Mouse (Mus musculus) midbrain, embryonic 13.5 days (tissue): ENCODE data around the gene Gm7030. TPM values are rescaled to one million over a fixed set of nuclear protein-coding genes. Genes with fewer than 3 reads are reported as not detected.
"Not testable (repeated sequence)": the region's sequence is repeated elsewhere in the genome, so short reads cannot be mapped to it uniquely, and the experiment has no call there.

Experiments used
- ATAC-seq: fragments of 200-750 bp; cut with Nextera tagmentation; 2 replicates; pipeline ENCODE4 v1.8.0; 2017; ENCODE audit warnings: mild to moderate bottlenecking, moderate TSS enrichment, moderate library complexity
- H3K27ac ChIP-seq: fragments of 300-500 bp; sonication (generic); 2 replicates; pipeline ENCODE4 v1.5.1; 2015; ENCODE audit warnings: inconsistent platforms, mild to moderate bottlenecking, moderate library complexity
- H3K27me3 ChIP-seq: fragments of 300-500 bp; sonication (generic); 2 replicates; pipeline ENCODE4 v1.6.1; 2015; ENCODE audit warnings: mild to moderate bottlenecking, inconsistent platforms
- H3K36me3 ChIP-seq: fragments of 300-500 bp; sonication (generic); 2 replicates; pipeline ENCODE4 v1.6.1; 2015; ENCODE audit warnings: mild to moderate bottlenecking, inconsistent platforms
- H3K4me1 ChIP-seq: fragments of 300-500 bp; sonication (generic); replicated peaks from 2 replicates; pipeline ENCODE4 v1.6.1; 2015; ENCODE audit warnings: inconsistent platforms
- H3K4me2 ChIP-seq: fragments of 300-500 bp; sonication (generic); replicated peaks from 2 replicates; pipeline ENCODE4 v1.6.1; 2015; ENCODE audit warnings: moderate library complexity, mild to moderate bottlenecking, inconsistent platforms
- H3K4me3 ChIP-seq: fragments of 300-500 bp; sonication (generic); replicated peaks from 2 replicates; pipeline ENCODE4 v1.5.1; 2015; ENCODE audit warnings: mild to moderate bottlenecking, inconsistent platforms
- H3K9ac ChIP-seq: fragments of 300-500 bp; sonication (generic); replicated peaks from 2 replicates; pipeline ENCODE4 v1.6.1; 2015; ENCODE audit warnings: mild to moderate bottlenecking, inconsistent platforms
- H3K9me3 ChIP-seq: fragments of 300-500 bp; sonication (generic); 2 replicates; pipeline ENCODE4 v1.6.1; 2016; ENCODE audit warnings: mild to moderate bottlenecking, inconsistent platforms
- WGBS: fragments of 180-500 bp; shearing (Covaris S2); methylation state at CpG from one replicate; pipeline ENCODE4 v1.1.7; 2015; 5-methylcytosine and 5-hydroxymethylcytosine counted together
- polyA plus RNA-seq: library from polyadenylated mRNA; unstranded; fragments of >200 nt; fragmentation: Nextera tagmentation; extraction: Ambion mirVana; gene quantifications from 2 replicates; pipeline ENCODE4 v1.2.1, GENCODE M21; 2015

Gm7030 gene
- polyA plus RNA-seq: not detected in 2 replicates

DNA sequence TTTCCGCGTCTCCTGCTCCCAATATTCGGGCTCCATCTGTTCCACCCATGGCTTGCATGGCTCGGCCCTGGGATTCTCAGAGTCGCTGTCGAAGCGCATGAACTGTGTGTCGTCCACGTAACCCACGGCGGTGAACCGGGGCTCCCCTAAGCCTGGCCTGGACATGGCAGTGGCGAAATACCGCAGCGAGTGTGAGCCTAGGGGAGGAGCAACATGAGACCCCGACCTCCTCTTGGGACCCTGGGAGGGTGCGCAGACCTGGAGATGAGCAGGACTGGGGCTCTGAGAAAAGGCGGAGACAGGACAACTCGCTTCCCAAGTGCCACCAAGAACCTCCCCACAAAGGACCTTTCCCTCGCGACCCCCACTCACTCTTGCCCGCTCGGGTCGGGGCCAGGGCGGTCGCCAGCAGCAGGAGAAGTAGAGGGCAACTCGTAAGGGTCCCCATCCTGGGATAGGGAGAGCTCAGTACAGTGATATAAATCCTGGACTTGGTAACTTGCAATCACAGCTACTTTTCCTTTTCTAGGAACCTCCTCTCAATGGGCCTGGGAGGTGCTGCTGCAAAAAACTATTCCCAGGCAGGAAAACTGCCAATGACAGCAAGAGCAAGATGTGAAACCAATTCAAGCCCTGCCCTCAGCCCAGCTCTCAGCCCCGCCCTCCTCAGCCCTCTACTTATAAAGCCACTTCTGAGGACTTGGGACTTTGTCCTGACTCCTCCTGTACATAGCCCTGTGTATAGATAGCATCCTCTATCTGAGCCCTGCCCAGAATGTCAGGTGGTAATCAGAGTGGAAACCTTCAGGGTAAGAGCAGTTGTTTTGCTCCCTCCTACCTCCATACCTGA is at the start of gene Gm7030:
Gene Gm7030 (minus strand): TSS at position 458 of the 850 bp plus-strand sequence.
- not testable (repeated sequence) for H3K27ac ChIP-seq, H3K27me3 ChIP-seq, H3K4me2 ChIP-seq, H3K4me1 ChIP-seq, ATAC-seq, H3K9me3 ChIP-seq, H3K4me3 ChIP-seq, H3K36me3 ChIP-seq, H3K9ac ChIP-seq
- WGBS: 26% methylated on average over 28 of the region's 28 CpGs

DNA sequence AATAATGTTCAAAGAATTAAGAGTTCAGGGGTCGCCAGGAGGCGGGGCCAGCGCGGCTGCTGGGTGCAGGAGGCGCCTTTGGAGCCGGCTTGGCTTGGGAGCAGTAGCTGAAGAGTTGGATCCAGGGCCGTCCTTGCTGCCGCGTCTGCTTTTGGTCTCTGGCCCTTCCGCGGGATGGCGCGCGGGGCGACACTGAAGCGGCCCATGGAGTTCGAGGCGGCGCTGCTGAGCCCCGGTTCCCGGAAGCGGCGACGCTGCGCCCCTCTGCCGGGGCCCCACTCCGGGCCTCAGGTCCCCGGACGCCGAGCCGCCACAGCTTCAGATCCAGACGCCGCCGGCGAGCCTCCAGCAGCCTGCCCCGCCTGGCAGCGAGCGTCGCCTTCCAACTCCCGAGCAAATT is 49.7 kb upstream of the Gm7030 start:
- under 1% methylated on average over 40 of the region's 40 CpGs for WGBS
- H3K9ac ChIP-seq: peak overlapping the region; percentile 41; the same call in 1 of the 2 replicates

GRCm38 (mm10) chr17:36176132-36176531 is 46.9 kb upstream of the Gm7030 start:
- not testable (repeated sequence) for H3K4me2 ChIP-seq, H3K36me3 ChIP-seq, H3K27ac ChIP-seq, ATAC-seq, H3K4me1 ChIP-seq, H3K9me3 ChIP-seq, H3K9ac ChIP-seq, H3K4me3 ChIP-seq
- peaks cover 33% of the 10 kb centered on the region for H3K27me3 ChIP-seq
- no CpG with 5 or more reads among the region's 2 CpGs for whole genome bisulfite sequencing

More for the DNA sequence above, 49.7 kb upstream of the Gm7030 start:
- H3K36me3 ChIP-seq, H3K27ac ChIP-seq, H3K9me3 ChIP-seq, H3K4me1 ChIP-seq: not testable (repeated sequence)
- peaks cover 43% of the 10 kb centered on the region for H3K27me3 ChIP-seq
- ATAC-seq: 0 out of 2 replicates have a peak, but pooled peaks have one; percentile 37
- peak overlapping the region; percentile 37 for H3K4me3 ChIP-seq
- peak overlapping the region; percentile 62 for H3K4me2 ChIP-seq

GRCm38 (mm10) chr17:36170287-36170814 is 41.1 kb upstream of the Gm7030 start:
- Histone ChIP-seq H3K27me3 (peaks cover 61% of the 10 kb centered on the region), H3K4me1 (no peaks in the 10 kb centered on the region), H3K36me3 (no peaks in the 10 kb centered on the region), H3K9me3 (peaks cover 4% of the 10 kb centered on the region; the same call in 1 of the 2 replicates), H3K9ac (no peak overlapping the region), H3K27ac (no peak overlapping the region), H3K4me3 (no peak overlapping the region), H3K4me2 (no peak overlapping the region)
- WGBS: 54% methylated on average over 1 of the region's 1 CpGs
- ATAC-seq: no peak

GRCm38 (mm10) chr17:36169753-36170152 is 40.5 kb upstream of the Gm7030 start:
- no peak overlapping the region for H3K4me2 ChIP-seq
- no peaks in the 10 kb centered on the region for H3K4me1 ChIP-seq
- ATAC-seq: no peak
- no peaks in the 10 kb centered on the region for H3K36me3 ChIP-seq
- peaks cover 4% of the 10 kb centered on the region; the same call in 1 of the 2 replicates for H3K9me3 ChIP-seq
- H3K27me3 ChIP-seq: peaks cover 67% of the 10 kb centered on the region
- no peak overlapping the region for H3K9ac ChIP-seq
- no peak overlapping the region for H3K4me3 ChIP-seq
- H3K27ac ChIP-seq: no peak overlapping the region

GRCm38 (mm10) chr17:36169094-36169493 is 39.9 kb upstream of the Gm7030 start:
- H3K4me2 ChIP-seq, H3K27ac ChIP-seq, H3K9ac ChIP-seq, H3K4me1 ChIP-seq, H3K4me3 ChIP-seq, ATAC-seq, H3K36me3 ChIP-seq, H3K9me3 ChIP-seq: not testable (repeated sequence)
- WGBS: 67% methylated on average over 1 of the region's 1 CpGs
- H3K27me3 ChIP-seq: peaks cover 68% of the 10 kb centered on the region

- no peak for ATAC-seq
- no peak within 1 kb of the TSS for H3K27ac ChIP-seq
- no peaks in the 10 kb centered on the region for H3K4me1 ChIP-seq
- peak within 1 kb of the TSS; percentile 39 for H3K4me2 ChIP-seq
- WGBS: 2% methylated on average over 61 of the region's 63 CpGs
- H3K9me3 ChIP-seq: peaks cover 4% of the 10 kb centered on the region; the same call in 1 of the 2 replicates
- H3K9ac ChIP-seq: no peak within 1 kb of the TSS
- H3K4me3 ChIP-seq: peak within 1 kb of the TSS; percentile 20
- H3K36me3 ChIP-seq: no peaks in the 10 kb centered on the region
- H3K27me3 ChIP-seq: peaks cover 77% of the 10 kb centered on the region
These were observed 38.9 kb upstream of the Gm7030 start, which contains the start of gene Gm8909 for GRCm38 (mm10) chr17:36168039-36168652. Gene Gm8909 (minus strand): TSS chr17:36168537.

GRCm38 (mm10) chr17:36167306-36168038 is 38.2 kb upstream of the Gm7030 start:
- Histone ChIP-seq H3K9me3 (peaks cover 4% of the 10 kb centered on the region; the same call in 1 of the 2 replicates), H3K4me3 (peak overlapping the region; percentile 20), H3K4me1 (no peaks in the 10 kb centered on the region), H3K27me3 (peaks cover 84% of the 10 kb centered on the region), H3K9ac (no peak overlapping the region), H3K27ac (no peak overlapping the region), H3K4me2 (peak overlapping the region; percentile 39), H3K36me3 (no peaks in the 10 kb centered on the region)
- under 1% methylated on average over 51 of the region's 51 CpGs for WGBS
- no peak for ATAC-seq

- ATAC-seq, H3K36me3 ChIP-seq, H3K27ac ChIP-seq, H3K4me1 ChIP-seq, H3K4me3 ChIP-seq, H3K9me3 ChIP-seq, H3K4me2 ChIP-seq, H3K9ac ChIP-seq: not testable (repeated sequence)
- WGBS: 10% methylated on average over 2 of the region's 2 CpGs
- peaks cover 89% of the 10 kb centered on the region for H3K27me3 ChIP-seq
These were observed 37.7 kb upstream of the Gm7030 start for GRCm38 (mm10) chr17:36166901-36167300.

GRCm38 (mm10) chr17:36161129-36162051 is 32.2 kb upstream of the Gm7030 start:
- H3K27ac ChIP-seq: no peak overlapping the region
- H3K27me3 ChIP-seq: peaks cover 94% of the 10 kb centered on the region
- 2% methylated on average over 56 of the region's 56 CpGs for WGBS
- 0 out of 2 replicates have a peak overlapping the region, but pooled peaks have one; percentile 22 for H3K4me2 ChIP-seq
- H3K4me1 ChIP-seq: peaks cover 8% of the 10 kb centered on the region; the same call in 1 of the 2 replicates
- H3K9me3 ChIP-seq: no peaks in the 10 kb centered on the region
- 0 out of 2 replicates have a peak overlapping the region, but pooled peaks have one; percentile 8 for H3K4me3 ChIP-seq
- no peak overlapping the region for H3K9ac ChIP-seq
- no peaks in the 10 kb centered on the region for H3K36me3 ChIP-seq
- ATAC-seq: no peak

GRCm38 (mm10) chr17:36158264-36158663 is 29.0 kb upstream of the Gm7030 start:
- Histone ChIP-seq H3K4me2 (peak overlapping the region; percentile 50), H3K4me3 (peak overlapping the region; percentile 27), H3K27me3 (peaks cover 80% of the 10 kb centered on the region)
- H3K36me3 ChIP-seq, H3K9me3 ChIP-seq, H3K9ac ChIP-seq, H3K27ac ChIP-seq, H3K4me1 ChIP-seq, ATAC-seq: not testable (repeated sequence)
- WGBS: 7% methylated on average over 11 of the region's 11 CpGs
